ENCODE assay signal across 29 mouse cellular contexts in genomic region chr7:81579312-81579711, GRCm38 (mm10). TPM values are rescaled to one million over a fixed set of nuclear protein-coding genes. Genes with fewer than 3 reads are reported as not detected.
"Had no signal": no experiment of that assay in that cellular context is flagged by ENCODE, and none has a peak within 500 bp of the region (broad histone marks: within the 10 kb centered on the region; RNA-seq: fewer than 3 reads in every experiment).

No protein-coding gene starts in this region.

- ATAC-seq: forebrain, embryonic 13.5 days; forebrain, embryonic 14.5 days; forebrain, embryonic 15.5 days; forebrain, embryonic 16.5 days; forebrain, postnatal 0 days had no signal

- H3K4me3 ChIP-seq: embryonic facial prominence, embryonic 10.5 days; embryonic facial prominence, embryonic 12.5 days; embryonic facial prominence, embryonic 13.5 days; embryonic facial prominence, embryonic 15.5 days; erythroblast, embryonic 14.5 days; forebrain, embryonic 10.5 days; forebrain, embryonic 12.5 days; forebrain, embryonic 13.5 days; forebrain, embryonic 15.5 days; gastrocnemius, adult 2 months; heart, adult 2 months had no signal

- H3K27me3 ChIP-seq: embryonic facial prominence, embryonic 12.5 days; embryonic facial prominence, embryonic 13.5 days; embryonic facial prominence, embryonic 15.5 days; forebrain, embryonic 12.5 days; forebrain, embryonic 13.5 days; forebrain, embryonic 15.5 days had no signal

- H3K9ac ChIP-seq: embryonic facial prominence, embryonic 12.5 days; embryonic facial prominence, embryonic 13.5 days; embryonic facial prominence, embryonic 15.5 days; forebrain, embryonic 12.5 days; forebrain, embryonic 13.5 days; forebrain, embryonic 15.5 days; forebrain, postnatal 0 days had no signal

- H3K4me2 ChIP-seq: embryonic facial prominence, embryonic 12.5 days; embryonic facial prominence, embryonic 13.5 days; embryonic facial prominence, embryonic 15.5 days; forebrain, embryonic 12.5 days; forebrain, embryonic 13.5 days; forebrain, embryonic 15.5 days had no signal

- H3K4me1 ChIP-seq: embryonic facial prominence, embryonic 10.5 days; embryonic facial prominence, embryonic 12.5 days; embryonic facial prominence, embryonic 13.5 days; embryonic facial prominence, embryonic 15.5 days; forebrain, embryonic 10.5 days; forebrain, embryonic 12.5 days; forebrain, embryonic 13.5 days; forebrain, embryonic 15.5 days had no signal

- H3K27ac ChIP-seq: embryonic facial prominence, embryonic 10.5 days; embryonic facial prominence, embryonic 12.5 days; embryonic facial prominence, embryonic 13.5 days; embryonic facial prominence, embryonic 15.5 days; forebrain, embryonic 10.5 days; forebrain, embryonic 12.5 days; forebrain, embryonic 13.5 days; forebrain, embryonic 15.5 days; gastrocnemius, adult 2 months; heart, adult 2 months had no signal

- H3K9me3 ChIP-seq: embryonic facial prominence, embryonic 10.5 days; embryonic facial prominence, embryonic 12.5 days; embryonic facial prominence, embryonic 13.5 days; embryonic facial prominence, embryonic 15.5 days; forebrain, embryonic 10.5 days; forebrain, embryonic 12.5 days; forebrain, embryonic 13.5 days; forebrain, embryonic 15.5 days had no signal

- DNase-seq: cerebellum, adult 2 months; cerebellum, adult 8-10 months; cerebellum, adult 9-10 months; cerebellum, adult 9-11 months; cerebellum, postnatal 10 days; cerebellum, postnatal 14 days; cerebellum, postnatal 25 days; cerebellum, postnatal 36 days; embryo, embryonic 11 days; forebrain, postnatal 0 days; gastrocnemius, adult 2 months; gastrocnemius, postnatal 10 days; gastrocnemius, postnatal 14 days; gastrocnemius, postnatal 25 days; gastrocnemius, postnatal 36 days; heart, adult 18-20 months; heart, adult 2 months had no signal

RNA-seq across cellular contexts. Expression of gene Fsd2, which starts 12.6 kb away (rescaled TPM):
- total RNA-seq: common myeloid progenitor, adult 5-6 weeks had no signal
- polyA plus RNA-seq: embryonic facial prominence, embryonic 10.5 days; erythroblast, embryonic 14.5 days had no signal
